Mouse (Mus musculus) testis, postnatal 10 days (tissue): ENCODE results near the gene Bach2.

Source experiments
- DNase-seq: peaks from one replicate; pipeline ENCODE4 v3.0.0; 2021; ENCODE audit warnings: low spot score

Gene Bach2

GRCm38 (mm10) chr4:32330584-32331314, 92.1 kb downstream of the Bach2 start:
- no peak for DNase-seq

DNA sequence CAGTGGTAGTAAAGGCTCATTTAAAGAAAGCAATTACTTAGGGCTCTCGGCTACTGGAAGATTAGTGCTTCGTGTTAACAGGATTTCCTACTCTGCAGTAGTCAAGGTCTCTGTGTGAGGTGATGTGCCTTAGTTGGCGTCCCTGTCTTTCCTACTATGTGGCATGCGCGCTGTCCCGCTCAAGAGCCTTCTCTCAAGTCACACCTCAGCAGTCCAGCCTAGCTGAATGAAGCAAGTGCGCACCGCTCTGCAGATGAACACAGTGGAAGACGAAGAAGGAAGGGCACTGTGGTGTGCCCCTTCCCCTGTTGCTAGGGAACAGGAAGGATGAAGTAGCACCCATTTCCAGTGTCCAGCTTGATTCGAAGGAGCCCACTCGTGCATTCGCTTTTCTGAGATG, 93.4 kb downstream of the Bach2 start:
- DNase-seq = no peak

- no peak for DNase-seq
These were observed 95.5 kb downstream of the Bach2 start for GRCm38 (mm10) chr4:32334131-32334530.

- no peak for DNase-seq
These were observed 96.2 kb downstream of the Bach2 start for GRCm38 (mm10) chr4:32334765-32335164.

- no peak for DNase-seq
These were observed 97.1 kb downstream of the Bach2 start for GRCm38 (mm10) chr4:32335659-32336058.

- DNase-seq = no peak
These were observed 98.0 kb downstream of the Bach2 start for GRCm38 (mm10) chr4:32336642-32337041.

GRCm38 (mm10) chr4:32337638-32338037, 99.0 kb downstream of the Bach2 start:
- no peak for DNase-seq

DNA sequence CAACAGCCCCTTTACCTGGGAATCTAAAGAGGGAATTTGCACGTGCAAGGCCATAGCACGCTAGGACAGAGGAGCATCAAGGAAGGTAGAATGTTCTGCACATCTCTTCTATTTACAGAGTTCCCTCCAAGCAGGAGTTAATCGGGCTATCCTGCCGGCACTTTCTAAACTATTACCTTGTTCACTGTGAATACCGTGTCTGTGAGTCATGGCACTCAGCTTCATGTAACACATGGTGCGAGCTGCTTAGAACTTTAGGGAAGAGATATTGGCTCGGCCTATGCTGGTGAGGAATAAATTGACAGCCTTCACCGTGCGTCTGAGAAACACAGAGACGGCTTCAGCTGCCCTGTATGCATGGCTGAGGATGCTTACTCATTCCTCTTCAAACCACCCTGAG, 99.8 kb downstream of the Bach2 start:
- DNase-seq = no peak

- no peak for DNase-seq
These were observed 102.2 kb downstream of the Bach2 start for GRCm38 (mm10) chr4:32340844-32341243.

DNA sequence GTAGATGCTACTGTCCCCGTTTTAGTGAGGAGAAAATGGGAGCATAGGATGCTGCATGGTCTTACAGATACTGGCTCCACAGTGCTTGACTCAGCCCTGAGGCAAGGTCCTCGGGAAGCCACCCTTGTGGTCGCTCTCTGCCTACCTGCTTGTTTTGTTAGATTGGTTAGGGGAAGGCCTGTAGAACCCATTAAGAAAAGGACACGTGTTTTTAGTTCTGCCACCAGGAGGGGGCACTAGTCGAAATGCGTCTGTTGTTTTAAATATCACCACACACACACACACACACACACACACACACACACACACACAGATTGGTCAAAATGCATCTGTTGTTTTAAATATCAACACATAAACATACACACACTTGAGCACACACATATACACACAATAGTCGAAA, 103.7 kb downstream of the Bach2 start:
- DNase-seq = no peak

DNA sequence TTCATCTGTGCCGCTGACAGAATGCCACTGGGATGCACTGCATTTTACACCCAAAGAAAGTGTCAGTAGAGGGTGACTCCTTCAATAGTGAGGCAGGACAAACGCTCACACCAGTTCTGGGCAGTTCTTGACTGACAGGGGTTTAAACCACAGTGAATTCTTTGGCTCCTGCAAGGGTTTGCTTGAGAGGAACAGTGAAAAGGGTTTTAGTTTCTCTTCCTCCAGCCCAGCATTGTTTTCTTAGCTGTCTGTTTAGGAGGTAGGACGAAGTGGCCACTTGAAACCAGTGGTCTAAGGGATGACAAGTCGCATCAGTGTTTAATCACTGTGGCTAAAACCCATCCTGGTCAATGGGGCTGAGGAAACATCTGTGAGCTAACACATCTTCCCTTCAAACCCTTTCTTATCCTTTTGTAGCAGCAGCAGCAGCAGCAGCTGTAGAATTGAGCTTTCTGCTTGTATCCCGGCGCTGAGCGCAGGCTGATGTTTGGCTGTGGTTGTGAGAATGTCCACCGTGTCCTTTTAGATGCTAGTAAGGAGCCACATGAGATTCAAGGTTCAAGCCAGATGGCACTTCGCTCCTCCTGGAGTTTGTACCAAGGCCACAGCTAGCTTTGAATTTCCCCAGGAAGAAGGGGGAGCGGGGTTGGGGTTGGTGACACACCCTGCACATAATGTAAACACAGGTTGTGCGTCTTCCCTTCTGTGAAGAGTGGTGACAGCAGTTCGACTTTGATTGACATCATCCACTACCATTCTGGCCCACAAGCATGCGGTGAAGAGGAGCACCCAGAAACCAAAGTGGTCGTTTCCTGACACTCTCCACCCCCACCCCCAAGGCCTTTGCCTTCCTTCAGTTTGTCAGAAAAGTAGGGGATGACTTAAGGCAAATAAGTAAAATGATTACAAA, 104.9 kb downstream of the Bach2 start:
- DNase-seq = no peak

- no peak for DNase-seq
These were observed 105.7 kb downstream of the Bach2 start for GRCm38 (mm10) chr4:32344276-32344675.

DNA sequence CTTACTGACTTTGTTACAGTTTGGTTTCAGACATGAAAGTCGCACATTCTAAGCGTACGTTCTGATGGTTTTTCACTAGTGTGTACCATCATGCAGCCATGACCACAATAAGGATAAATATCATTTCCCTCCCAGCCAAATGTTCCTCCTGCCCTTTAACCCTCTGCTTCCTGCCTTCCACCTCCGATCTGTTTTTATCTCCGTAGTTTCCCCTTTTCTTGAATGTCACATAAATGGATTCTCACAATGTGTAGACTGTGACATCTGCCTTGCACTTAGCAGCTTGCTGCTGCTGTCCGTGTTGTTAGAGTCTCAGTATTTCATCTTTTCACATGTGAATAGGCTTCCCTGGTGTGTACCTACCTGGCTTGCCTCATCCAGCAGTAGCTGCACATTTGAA, 108.6 kb downstream of the Bach2 start:
- DNase-seq = no peak

- no peak for DNase-seq
These were observed 109.1 kb downstream of the Bach2 start for GRCm38 (mm10) chr4:32347711-32348110.

DNA sequence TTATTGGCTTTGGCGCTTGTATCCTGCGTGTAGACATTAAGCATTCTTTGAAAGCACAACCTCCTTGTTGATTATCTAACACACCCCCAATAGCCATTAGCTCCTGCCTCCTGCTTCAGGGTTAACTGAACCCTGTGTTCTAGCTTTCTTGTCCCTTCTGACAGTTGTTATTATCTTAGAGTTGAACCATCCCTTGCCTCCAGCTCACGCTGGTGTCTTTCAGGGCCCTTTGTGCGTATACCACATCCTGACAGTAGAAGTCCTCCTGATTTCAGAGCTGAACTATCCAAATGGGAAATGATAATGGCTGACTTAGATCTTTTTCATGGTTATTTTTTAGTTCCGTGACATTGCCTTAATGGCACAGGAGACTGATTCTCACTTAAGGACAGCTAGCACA, 110.8 kb downstream of the Bach2 start:
- DNase-seq = no peak

GRCm38 (mm10) chr4:32351236-32351635, 112.6 kb downstream of the Bach2 start:
- no peak for DNase-seq

- DNase-seq = no peak
These were observed 113.2 kb downstream of the Bach2 start for GRCm38 (mm10) chr4:32351661-32352246.

GRCm38 (mm10) chr4:32352442-32352841, 113.8 kb downstream of the Bach2 start:
- no peak for DNase-seq

DNA sequence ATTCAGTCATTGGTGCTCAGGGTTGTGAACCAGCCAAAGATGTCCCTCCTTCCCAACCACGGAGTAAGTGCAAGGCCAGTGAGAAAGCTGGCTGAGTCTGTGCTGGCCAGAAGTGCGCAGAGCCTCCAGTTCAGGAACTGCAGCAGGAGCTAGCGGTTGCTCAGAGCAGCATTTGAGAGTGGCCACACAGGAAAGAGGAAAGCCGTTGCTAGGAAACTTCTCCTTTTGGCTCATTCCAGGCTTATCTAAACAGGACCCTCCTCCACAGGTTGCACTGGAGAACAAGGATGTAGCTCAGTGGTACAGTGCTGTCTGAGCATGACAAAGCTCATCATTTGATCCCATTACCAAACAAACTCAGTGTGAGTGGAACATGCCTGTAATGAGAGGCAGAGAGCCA, 114.2 kb downstream of the Bach2 start:
- no peak for DNase-seq

- DNase-seq = no peak
These were observed 117.5 kb downstream of the Bach2 start for GRCm38 (mm10) chr4:32355935-32356617.

DNA sequence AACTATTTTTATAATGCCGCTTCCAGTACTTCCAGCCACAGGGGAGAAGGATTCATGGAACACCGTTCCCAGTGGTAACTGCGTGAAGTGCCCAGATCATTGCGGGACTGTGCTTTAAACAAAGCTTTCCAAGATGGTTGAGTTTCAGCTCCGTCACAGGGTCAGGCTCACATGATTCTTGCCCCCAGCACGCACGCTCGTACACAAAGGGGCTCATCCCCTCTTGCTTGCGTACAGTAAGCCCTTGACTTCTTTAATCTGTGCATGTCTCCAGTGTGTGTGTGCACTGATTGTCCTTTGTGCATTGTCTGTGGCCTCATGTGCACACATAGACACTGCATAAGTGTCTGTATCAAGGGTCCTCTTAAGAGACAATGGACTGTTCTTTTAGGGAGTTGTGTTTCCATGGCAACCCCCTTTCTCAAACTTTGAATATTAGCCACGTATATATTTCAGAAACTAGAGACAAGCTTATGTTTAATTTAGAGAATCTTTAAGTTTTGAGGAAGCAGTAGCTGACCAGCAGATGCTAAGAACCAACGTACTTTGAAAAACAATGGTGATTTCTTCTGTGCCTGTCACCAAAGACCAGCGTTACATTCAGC, 119.5 kb downstream of the Bach2 start:
- peak; percentile 21 for DNase-seq
